Mouse (Mus musculus) kidney, embryonic 16.5 days (tissue): ENCODE results near the gene Wbp2nl. TPM values are rescaled to one million over a fixed set of nuclear protein-coding genes. Genes with fewer than 3 reads are reported as not detected.
A peak's percentile ranks its signal among the peaks of the same experiment; 100 is the strongest.

Experiments used
- ATAC-seq: fragments of 200-750 bp; cut with Nextera tagmentation; 2 replicates; pipeline ENCODE4 v1.8.0; 2017; ENCODE audit warnings: moderate TSS enrichment; ENCODE audit not compliant: low FRiP score, low TSS enrichment
- H3K27ac ChIP-seq: fragments of 300-500 bp; sonication (generic); 2 replicates; pipeline ENCODE4 v1.5.1; 2014; ENCODE audit warnings: low read length
- H3K27me3 ChIP-seq: fragments of 300-500 bp; sonication (generic); 2 replicates; pipeline ENCODE4 v1.6.1; 2014; ENCODE audit warnings: low read length, control low read depth, mixed read lengths; ENCODE audit not compliant: insufficient read depth
- H3K36me3 ChIP-seq: fragments of 300-500 bp; sonication (generic); 2 replicates; pipeline ENCODE4 v1.6.1; 2014; ENCODE audit warnings: low read length, control low read depth, mixed read lengths; ENCODE audit not compliant: insufficient read depth
- H3K4me1 ChIP-seq: fragments of 300-500 bp; sonication (generic); 2 replicates; pipeline ENCODE4 v1.6.1; 2014; ENCODE audit warnings: low read length, control low read depth, mixed read lengths; ENCODE audit not compliant: insufficient read depth
- H3K4me2 ChIP-seq: fragments of 300-500 bp; sonication (generic); replicated peaks from 2 replicates; pipeline ENCODE4 v1.6.1; 2014; ENCODE audit warnings: low read depth, low read length
- H3K4me3 ChIP-seq: fragments of 300-500 bp; sonication (generic); 2 replicates; pipeline ENCODE4 v1.5.1; 2014; ENCODE audit warnings: mild to moderate bottlenecking, low read length
- H3K9ac ChIP-seq: fragments of 300-500 bp; sonication (generic); replicated peaks from 2 replicates; pipeline ENCODE4 v1.6.1; 2014; ENCODE audit warnings: low read length
- H3K9me3 ChIP-seq: fragments of 300-500 bp; sonication (generic); 2 replicates; pipeline ENCODE4 v1.6.1; 2016; ENCODE audit warnings: low read length, control low read depth
- WGBS: fragments of 180-500 bp; shearing (Covaris S2); extraction: QIAGEN DNeasy Blood & Tissue Kit; methylation state at CpG from one replicate; pipeline ENCODE4 v1.1.7; 2014; 5-methylcytosine and 5-hydroxymethylcytosine counted together
- polyA plus RNA-seq: library from polyadenylated mRNA; unstranded; fragments of >200 nt; fragmentation: Nextera tagmentation; extraction: Ambion mirVana; gene quantifications from 2 replicates; pipeline ENCODE4 v1.2.1, GENCODE M21; 2015

Wbp2nl gene
- polyA plus RNA-seq, 1 experiment from 2014 or later = 0.61 TPM

DNA sequence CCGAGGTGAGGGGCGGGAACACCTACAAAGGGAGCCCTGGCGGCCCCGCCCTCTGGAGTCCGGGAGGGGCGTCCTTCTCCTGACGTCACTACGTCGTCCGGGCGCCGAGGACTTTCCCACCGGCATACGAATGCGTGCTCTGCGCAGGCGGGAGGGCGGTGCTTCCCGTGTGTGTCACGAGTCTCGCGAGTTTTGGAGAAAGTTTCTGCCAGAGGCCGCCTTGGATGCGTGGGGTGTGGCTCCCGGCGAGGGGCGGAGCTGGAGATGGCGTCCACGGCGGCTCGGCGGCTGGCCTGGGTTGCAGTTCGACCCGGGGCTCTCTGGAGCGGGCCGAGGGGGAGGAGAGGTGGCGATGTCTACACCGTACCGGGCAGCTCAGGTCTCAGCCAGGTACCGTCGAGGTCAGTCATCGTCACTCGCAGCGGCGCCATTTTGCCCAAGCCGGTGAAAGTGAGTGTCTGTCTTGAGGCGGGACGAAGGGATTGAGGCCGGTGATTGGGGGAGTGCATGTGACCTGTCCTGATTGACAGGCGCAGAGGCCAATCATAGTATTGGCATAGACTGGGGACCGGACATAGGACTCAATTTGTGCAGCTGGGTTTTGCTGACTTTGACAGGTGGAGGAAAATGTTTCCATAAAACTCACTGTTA is 47.2 kb downstream of the Wbp2nl start:
- H3K4me1 ChIP-seq = peaks cover 30% of the 10 kb centered on the region
- no peaks in the 10 kb centered on the region for H3K27me3 ChIP-seq
- H3K36me3 ChIP-seq = peaks cover 30% of the 10 kb centered on the region
- peak overlapping the region; percentile 86 for H3K9ac ChIP-seq
- WGBS = under 1% methylated on average over 47 of the region's 51 CpGs
- H3K9me3 ChIP-seq = no peaks in the 10 kb centered on the region
- H3K4me3 ChIP-seq = peak overlapping the region; percentile 73
- H3K27ac ChIP-seq = peak overlapping the region; percentile 90
- peak; percentile 97 for ATAC-seq
- H3K4me2 ChIP-seq = peak overlapping the region; percentile 87

- H3K27ac ChIP-seq = peak overlapping the region; percentile 90
- H3K27me3 ChIP-seq = no peaks in the 10 kb centered on the region
- H3K36me3 ChIP-seq = peaks cover 32% of the 10 kb centered on the region
- ATAC-seq = no peak
- H3K4me1 ChIP-seq = peaks cover 23% of the 10 kb centered on the region
- H3K4me2 ChIP-seq = peak overlapping the region; percentile 87
- H3K4me3 ChIP-seq = peak overlapping the region; percentile 73
- H3K9ac ChIP-seq = peak overlapping the region; percentile 86
- H3K9me3 ChIP-seq = no peaks in the 10 kb centered on the region
- WGBS = 41% methylated on average over 14 of the region's 14 CpGs
Measured at GRCm38 (mm10) chr15:82346580-82347302, 48.0 kb downstream of the Wbp2nl start.

DNA sequence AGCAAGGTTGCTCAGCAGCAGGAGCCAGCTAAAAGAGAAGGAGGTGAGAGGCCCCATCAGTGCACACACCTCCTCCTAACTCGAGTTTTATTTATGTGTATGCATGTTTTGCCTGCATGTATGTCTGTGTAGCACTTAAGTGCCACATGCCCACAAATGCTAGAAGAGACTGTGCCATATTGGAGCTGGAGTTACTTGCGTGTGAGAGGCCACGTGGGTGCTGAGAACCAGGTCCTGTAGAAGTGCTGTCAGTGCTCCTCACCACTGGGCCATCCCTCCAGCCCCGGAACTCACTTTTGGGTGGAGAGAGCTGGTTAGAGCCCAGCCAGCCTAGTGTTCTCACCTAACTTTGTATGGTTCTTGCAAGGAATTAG is 48.5 kb downstream of the Wbp2nl start:
- no peak for ATAC-seq
- peak overlapping the region; percentile 90 for H3K27ac ChIP-seq
- peaks cover 32% of the 10 kb centered on the region for H3K36me3 ChIP-seq
- peaks cover 19% of the 10 kb centered on the region for H3K4me1 ChIP-seq
- peak overlapping the region; percentile 86 for H3K9ac ChIP-seq
- 76% methylated on average over 4 of the region's 4 CpGs for WGBS
- peak overlapping the region; percentile 73 for H3K4me3 ChIP-seq
- peak overlapping the region; percentile 87 for H3K4me2 ChIP-seq
- no peaks in the 10 kb centered on the region for H3K27me3 ChIP-seq
- H3K9me3 ChIP-seq = no peaks in the 10 kb centered on the region

DNA sequence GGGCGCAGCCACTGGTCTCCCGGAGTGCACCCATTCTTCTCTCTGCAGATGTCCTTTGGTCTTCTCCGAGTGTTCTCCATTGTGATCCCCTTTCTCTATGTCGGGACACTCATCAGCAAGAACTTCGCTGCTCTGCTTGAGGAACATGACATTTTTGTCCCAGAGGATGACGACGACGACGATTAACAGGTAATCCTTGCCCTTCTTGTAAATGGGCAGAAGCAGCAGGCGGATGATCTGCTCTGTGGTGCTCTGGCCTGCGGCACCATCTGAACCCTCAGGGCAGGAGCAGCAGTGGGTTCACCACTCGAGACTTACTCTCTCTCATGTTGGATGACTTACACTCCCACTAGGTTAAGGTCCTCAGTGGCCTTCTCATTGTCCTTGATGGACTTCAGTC is 49.1 kb downstream of the Wbp2nl start:
- 91% methylated on average over 12 of the region's 12 CpGs for WGBS
- Histone ChIP-seq H3K9me3 (no peaks in the 10 kb centered on the region), H3K36me3 (peaks cover 32% of the 10 kb centered on the region), H3K9ac (0 out of 2 replicates have a peak overlapping the region, but pooled peaks have one; percentile 86), H3K4me3 (no peak overlapping the region), H3K27ac (no peak overlapping the region; the same call in 1 of the 2 replicates), H3K4me1 (peaks cover 22% of the 10 kb centered on the region), H3K27me3 (no peaks in the 10 kb centered on the region), H3K4me2 (no peak overlapping the region)
- ATAC-seq = no peak

DNA sequence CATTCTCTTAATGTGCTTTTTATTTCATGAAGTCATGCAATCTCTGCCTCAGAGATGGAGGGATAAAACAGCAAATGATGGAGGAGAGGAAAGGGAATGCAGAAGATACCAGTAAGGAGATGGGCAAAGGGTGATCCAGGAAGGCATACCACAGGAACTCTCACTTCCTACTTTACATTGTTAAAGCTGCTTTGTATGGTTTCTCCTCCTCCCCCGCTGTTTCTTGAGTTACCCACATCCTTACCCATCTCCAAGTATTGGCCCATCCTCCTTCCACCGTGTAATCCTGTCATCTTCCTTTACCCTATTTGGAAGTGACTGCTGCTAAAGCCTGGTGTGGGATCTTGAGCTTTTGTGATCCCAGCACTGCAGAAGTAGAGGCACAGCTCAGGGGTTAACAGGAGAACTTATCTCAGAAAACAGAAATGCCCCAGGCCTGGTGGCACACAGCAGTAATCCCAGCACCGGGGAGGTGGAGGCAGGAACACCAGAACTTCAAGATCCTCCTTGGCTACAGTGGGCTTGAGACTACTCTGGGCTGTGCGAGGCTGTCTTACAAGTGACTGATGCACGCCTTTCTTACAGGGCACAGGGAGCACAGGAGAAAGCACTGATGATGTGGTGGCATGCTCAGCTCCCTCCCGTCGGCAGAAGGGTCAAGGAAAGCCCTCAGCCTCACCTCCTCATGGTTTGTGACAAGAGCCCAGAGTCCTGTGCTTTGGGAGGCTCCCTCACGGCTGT is 49.7 kb downstream of the Wbp2nl start:
- H3K4me2 ChIP-seq = no peak overlapping the region
- peaks cover 32% of the 10 kb centered on the region for H3K36me3 ChIP-seq
- H3K9ac ChIP-seq = no peak overlapping the region
- H3K9me3 ChIP-seq = no peaks in the 10 kb centered on the region
- WGBS = 81% methylated on average over 8 of the region's 8 CpGs
- H3K4me1 ChIP-seq = peaks cover 26% of the 10 kb centered on the region
- ATAC-seq = no peak
- no peak overlapping the region for H3K4me3 ChIP-seq
- no peaks in the 10 kb centered on the region for H3K27me3 ChIP-seq
- no peak overlapping the region for H3K27ac ChIP-seq

DNA sequence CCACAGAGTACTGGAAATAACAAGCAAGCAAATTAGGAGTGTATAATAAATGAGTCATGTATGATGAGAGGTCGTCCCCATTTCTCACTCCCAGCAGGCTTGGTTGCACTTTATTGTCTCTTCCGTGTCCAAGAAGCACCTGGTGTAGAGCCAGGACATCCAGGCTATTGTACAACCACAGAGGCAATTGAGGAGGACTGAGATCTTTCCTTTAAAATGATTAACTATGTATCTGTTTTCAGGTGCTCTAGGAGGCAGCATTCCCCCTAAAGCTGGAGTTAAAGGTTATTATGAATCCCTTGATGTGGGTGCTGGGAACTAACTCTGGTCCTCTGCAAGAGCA is 50.2 kb downstream of the Wbp2nl start:
- H3K4me3 ChIP-seq = no peak overlapping the region
- ATAC-seq = no peak
- H3K9me3 ChIP-seq = no peaks in the 10 kb centered on the region
- peaks cover 32% of the 10 kb centered on the region for H3K36me3 ChIP-seq
- peaks cover 26% of the 10 kb centered on the region for H3K4me1 ChIP-seq
- 88% methylated on average over 2 of the region's 2 CpGs for WGBS
- no peak overlapping the region for H3K4me2 ChIP-seq
- no peak overlapping the region for H3K9ac ChIP-seq
- no peaks in the 10 kb centered on the region for H3K27me3 ChIP-seq
- no peak overlapping the region for H3K27ac ChIP-seq

DNA sequence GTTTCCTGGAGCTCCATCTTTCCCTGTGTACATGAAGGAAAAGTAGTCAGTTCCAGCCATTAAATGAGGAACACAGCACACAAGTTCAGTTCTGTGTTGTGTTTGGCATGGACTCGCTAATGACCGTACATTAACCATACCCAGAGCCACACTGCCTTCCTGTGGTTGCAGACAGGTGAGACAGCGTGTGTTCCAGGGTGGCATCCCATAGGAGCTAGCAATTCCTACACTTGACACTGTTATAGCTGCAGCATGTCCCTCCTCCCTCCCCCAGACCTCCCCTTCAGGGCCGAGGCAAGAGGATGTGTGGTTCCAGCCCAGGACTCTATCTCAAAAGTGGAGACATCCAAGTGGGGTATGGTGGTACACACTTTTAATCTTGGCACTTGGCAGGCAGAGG is 51.6 kb downstream of the Wbp2nl start:
- no peak overlapping the region for H3K9ac ChIP-seq
- no peak overlapping the region for H3K4me2 ChIP-seq
- peaks cover 32% of the 10 kb centered on the region for H3K36me3 ChIP-seq
- no peak overlapping the region for H3K4me3 ChIP-seq
- peak overlapping the region; percentile 45; the same call in 1 of the 2 replicates for H3K27ac ChIP-seq
- no peak for ATAC-seq
- whole genome bisulfite sequencing = 90% methylated on average over 4 of the region's 4 CpGs
- peaks cover 29% of the 10 kb centered on the region for H3K4me1 ChIP-seq
- no peaks in the 10 kb centered on the region for H3K9me3 ChIP-seq
- H3K27me3 ChIP-seq = no peaks in the 10 kb centered on the region

- Histone ChIP-seq H3K9ac (no peak overlapping the region), H3K27ac (no peak overlapping the region)
- ATAC-seq = no peak
Measured at GRCm38 (mm10) chr15:82351480-82351879, 52.7 kb downstream of the Wbp2nl start.

DNA sequence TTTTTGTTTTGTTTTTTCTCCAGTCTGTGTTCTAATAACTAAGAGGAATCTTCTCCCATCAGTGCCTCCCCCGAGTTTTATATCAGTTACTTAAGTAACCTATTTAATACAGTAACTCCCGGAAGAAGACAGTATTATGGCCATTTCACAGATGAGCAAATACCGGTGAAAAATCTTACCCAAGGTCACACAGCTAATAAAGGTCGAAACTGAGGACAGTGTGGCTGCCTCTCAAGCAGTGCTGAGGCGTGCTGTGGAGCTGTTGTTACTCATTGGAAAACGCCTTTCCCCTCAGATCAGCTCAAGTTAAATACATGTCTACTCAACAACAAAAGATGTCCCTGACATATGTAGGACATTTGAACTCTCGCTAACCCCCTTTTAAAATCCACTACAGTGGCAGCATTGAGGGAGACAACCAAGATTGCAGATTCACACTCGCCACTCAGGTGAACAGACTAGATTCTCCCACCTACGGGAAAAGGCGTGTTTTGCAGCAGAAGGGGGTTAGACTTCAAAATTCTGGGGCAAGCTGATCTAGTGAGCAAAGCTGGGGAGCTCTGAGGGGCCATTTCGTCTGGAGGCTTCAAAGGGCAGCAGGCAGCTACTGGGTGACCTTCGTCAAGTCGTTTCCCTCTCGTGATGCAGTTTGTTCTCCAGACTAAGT is 54.5 kb downstream of the Wbp2nl start:
- Histone ChIP-seq H3K4me2 (peak overlapping the region; percentile 89), H3K27me3 (no peaks in the 10 kb centered on the region), H3K9ac (peak overlapping the region; percentile 99), H3K9me3 (no peaks in the 10 kb centered on the region), H3K4me3 (peak overlapping the region; percentile 98), H3K36me3 (peaks cover 28% of the 10 kb centered on the region), H3K27ac (peak overlapping the region; percentile 83; the same call in 1 of the 2 replicates), H3K4me1 (peaks cover 18% of the 10 kb centered on the region)
- no peak for ATAC-seq
- 19% methylated on average over 14 of the region's 14 CpGs for WGBS

More at GRCm38 (mm10) chr15:82351480-82351879, 52.7 kb downstream of the Wbp2nl start:
- Histone ChIP-seq H3K9me3 (no peaks in the 10 kb centered on the region), H3K4me3 (no peak overlapping the region), H3K36me3 (peaks cover 32% of the 10 kb centered on the region), H3K4me2 (peak overlapping the region; percentile 89; the same call in 1 of the 2 replicates), H3K27me3 (no peaks in the 10 kb centered on the region), H3K4me1 (peaks cover 29% of the 10 kb centered on the region)
- WGBS = 80% methylated on average over 3 of the region's 3 CpGs
